Mouse (Mus musculus) CD4-positive naive resting alpha-beta T cell, adult 57 days (primary cell): Measurements from ENCODE around the gene Dennd4b. TPM values are rescaled to one million over a fixed set of nuclear protein-coding genes. Genes with fewer than 3 reads are reported as not detected.

Experiments used
- total RNA-seq: library from RNA; stranded (reverse); gene quantifications from one replicate; pipeline ENCODE4 v1.2.4, GENCODE M21; 2023

The Dennd4b gene
- total RNA-seq, result 67.2 TPM

GRCm38 (mm10) chr3:90265034-90265931 lies at the start of gene Dennd4b:
Dennd4b (plus strand) TSS chr3:90265185.

GRCm38 (mm10) chr3:90231507-90232333 lies 33.3 kb upstream of the Dennd4b start, which contains the start of gene Jtb:
Jtb (plus strand) TSS chr3:90231597.

GRCm38 (mm10) chr3:90242984-90243775 lies 21.8 kb upstream of the Dennd4b start, which contains the start of gene Creb3l4:
Creb3l4 (minus strand) TSS chr3:90243512.

GRCm38 (mm10) chr3:90247960-90248745 lies 16.8 kb upstream of the Dennd4b start, which contains the start of gene Slc39a1:
Slc39a1 (plus strand) TSS chr3:90248172.

GRCm38 (mm10) chr3:90253653-90254418 lies 11.1 kb upstream of the Dennd4b start, which contains the start of gene Crtc2:
Crtc2 (plus strand) TSS chr3:90254163.

GRCm38 (mm10) chr3:90292345-90293275 lies 27.6 kb downstream of the Dennd4b start, which contains the start of gene Gatad2b:
Gatad2b (plus strand) TSS chr3:90293178.

Other genes starting within 250 kb of the Dennd4b start
- 96.2 TPM for gene 4933434E20Rik, start 213.5 kb upstream of the Dennd4b start, total RNA-seq
- gene Ubap2l, start 212.6 kb upstream of the Dennd4b start, total RNA-seq, result 246 TPM
- 627 TPM for gene Tpm3, start 192.5 kb upstream of the Dennd4b start, total RNA-seq
- gene Nup210l, start 161.1 kb upstream of the Dennd4b start, total RNA-seq, result 0.95 TPM
- gene Rps27, start 51.5 kb upstream of the Dennd4b start, total RNA-seq, result 11,754 TPM
- 1.2 TPM for gene Rab13, start 51.5 kb upstream of the Dennd4b start, total RNA-seq
- 75.2 TPM for gene Jtb, start 33.6 kb upstream of the Dennd4b start, total RNA-seq
- not detected for gene Creb3l4, start 21.7 kb upstream of the Dennd4b start, total RNA-seq
- 22.3 TPM for gene Slc39a1, start 17.0 kb upstream of the Dennd4b start, total RNA-seq
- 123 TPM for gene Crtc2, start 11.0 kb upstream of the Dennd4b start, total RNA-seq
- 122 TPM for gene Gatad2b, start 28.0 kb downstream of the Dennd4b start, total RNA-seq
- 1.3 TPM for gene Slc27a3, start 124.8 kb downstream of the Dennd4b start, total RNA-seq
- gene Ints3, start 168.4 kb downstream of the Dennd4b start, total RNA-seq, result 52.6 TPM
- gene Npr1, start 200.7 kb downstream of the Dennd4b start, total RNA-seq, result 1.6 TPM
- 84.0 TPM for gene Ilf2, start 210.9 kb downstream of the Dennd4b start, total RNA-seq
- 42.1 TPM for gene Snapin, start 225.8 kb downstream of the Dennd4b start, total RNA-seq
- gene Chtop, start 244.3 kb downstream of the Dennd4b start, total RNA-seq, result 211 TPM
- gene S100a1, start 249.2 kb downstream of the Dennd4b start, total RNA-seq, result 2.2 TPM
- gene S100a13, start 249.2 kb downstream of the Dennd4b start, total RNA-seq, result 37.8 TPM